Comparison of ENCODE assay signal across 12 mouse cellular contexts in the genomic region with DNA sequence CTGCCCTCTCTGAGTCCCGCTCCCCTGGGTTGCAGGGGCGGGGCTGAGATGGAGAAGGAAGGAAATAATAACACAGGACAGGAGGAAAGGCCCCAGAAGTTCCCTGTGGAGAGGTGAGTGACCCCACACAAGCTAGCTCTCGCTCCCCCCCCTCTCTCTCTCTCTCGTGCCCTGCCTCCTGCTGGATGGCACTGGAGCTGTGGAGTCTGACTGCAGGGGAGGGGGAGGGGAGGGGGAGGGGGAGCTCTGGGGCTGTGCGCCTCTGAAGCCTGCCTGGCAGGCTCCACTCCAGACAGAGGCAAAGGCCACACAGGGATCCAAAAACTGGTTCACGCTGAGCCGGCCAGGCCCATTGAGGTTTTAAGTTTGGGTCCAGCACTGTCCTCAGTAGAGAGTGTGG.
DNase-seq lines count a peak whose midpoint lies in the region; ATAC-seq and TF ChIP-seq lines count a peak whose summit lies in the region.
"Had no signal": no experiment of that assay in that cellular context is flagged by ENCODE, and none has a peak within 500 bp of the region (broad histone marks: within the 10 kb centered on the region; RNA-seq: fewer than 3 reads in every experiment).

No protein-coding gene starts in this region.

- H3K27me3 ChIP-seq in kidney, postnatal 0 days (ENCODE audit: insufficient read depth, low read length): no peaks in the 10 kb centered on the region
- no peaks in the 10 kb centered on the region for H3K27me3 ChIP-seq in kidney, embryonic 15.5 days
- peaks cover 6% of the 10 kb centered on the region; the same call in 1 of the 2 replicates for H3K27me3 ChIP-seq in embryonic facial prominence, embryonic 10.5 days (replicated peaks; ENCODE audit: low read depth, poor library complexity, severe bottlenecking)
- H3K27me3 ChIP-seq in midbrain, embryonic 13.5 days: no peaks in the 10 kb centered on the region
- H3K27me3 ChIP-seq: embryonic facial prominence, embryonic 15.5 days had no signal

- no peaks in the 10 kb centered on the region for H3K36me3 ChIP-seq in kidney, postnatal 0 days (ENCODE audit: insufficient read depth, low read length)
- H3K36me3 ChIP-seq in kidney, embryonic 15.5 days: no peaks in the 10 kb centered on the region
- H3K36me3 ChIP-seq in embryonic facial prominence, embryonic 10.5 days (replicated peaks): no peaks in the 10 kb centered on the region
- no peaks in the 10 kb centered on the region for H3K36me3 ChIP-seq in midbrain, embryonic 13.5 days
- H3K36me3 ChIP-seq: embryonic facial prominence, embryonic 15.5 days; G1E; liver, embryonic 15.5 days had no signal

- H3K27ac ChIP-seq in kidney, postnatal 0 days: no peak overlapping the region
- no peak overlapping the region for H3K27ac ChIP-seq in kidney, embryonic 15.5 days
- peak overlapping the region; percentile 69 for H3K27ac ChIP-seq in embryonic facial prominence, embryonic 10.5 days (replicated peaks)
- H3K27ac ChIP-seq in midbrain, embryonic 13.5 days: peak overlapping the region; percentile 51; the same call in 1 of the 2 replicates
- H3K27ac ChIP-seq: embryonic facial prominence, embryonic 15.5 days; liver, embryonic 15.5 days had no signal

- 0 out of 2 replicates have a peak, but pooled peaks have one; percentile 41 for ATAC-seq in kidney, postnatal 0 days (replicated peaks; ENCODE audit: low FRiP score, low read depth)
- ATAC-seq in kidney, embryonic 15.5 days (replicated peaks; ENCODE audit: low FRiP score): no peak
- ATAC-seq in midbrain, embryonic 13.5 days: no peak

- no peaks in the 10 kb centered on the region for H3K9me3 ChIP-seq in kidney, postnatal 0 days (replicated peaks; ENCODE audit: low read length)
- H3K9me3 ChIP-seq in kidney, embryonic 15.5 days (replicated peaks): no peaks in the 10 kb centered on the region
- H3K9me3 ChIP-seq in embryonic facial prominence, embryonic 10.5 days: no peaks in the 10 kb centered on the region
- H3K9me3 ChIP-seq in midbrain, embryonic 13.5 days: no peaks in the 10 kb centered on the region
- H3K9me3 ChIP-seq: embryonic facial prominence, embryonic 15.5 days; liver, embryonic 15.5 days had no signal

- WGBS in kidney, postnatal 0 days: 38% methylated on average over 6 of the region's 7 CpGs
- 31% methylated on average over 5 of the region's 7 CpGs for whole genome bisulfite sequencing in kidney, embryonic 15.5 days
- WGBS in embryonic facial prominence, embryonic 10.5 days: 12% methylated on average over 7 of the region's 7 CpGs
- 17% methylated on average over 5 of the region's 7 CpGs for WGBS in midbrain, embryonic 13.5 days

- no peak overlapping the region for H3K4me3 ChIP-seq in kidney, postnatal 0 days (replicated peaks; ENCODE audit: low read depth, low read length)
- H3K4me3 ChIP-seq in kidney, embryonic 15.5 days (replicated peaks): no peak overlapping the region
- no peak overlapping the region for H3K4me3 ChIP-seq in embryonic facial prominence, embryonic 10.5 days
- no peak overlapping the region for H3K4me3 ChIP-seq in midbrain, embryonic 13.5 days (replicated peaks)
- H3K4me3 ChIP-seq: embryonic facial prominence, embryonic 15.5 days; liver, embryonic 15.5 days had no signal

- H3K9ac ChIP-seq in kidney, postnatal 0 days (ENCODE audit: low read depth, low read length): no peak overlapping the region
- no peak overlapping the region for H3K9ac ChIP-seq in kidney, embryonic 15.5 days
- no peak overlapping the region for H3K9ac ChIP-seq in midbrain, embryonic 13.5 days (replicated peaks)
- H3K9ac ChIP-seq: embryonic facial prominence, embryonic 15.5 days; liver, embryonic 15.5 days had no signal

- H3K4me2 ChIP-seq in kidney, postnatal 0 days (ENCODE audit: low read length): no peak overlapping the region
- H3K4me2 ChIP-seq in kidney, embryonic 15.5 days: no peak overlapping the region
- H3K4me2 ChIP-seq in midbrain, embryonic 13.5 days (replicated peaks): no peak overlapping the region
- H3K4me2 ChIP-seq: embryonic facial prominence, embryonic 15.5 days; liver, embryonic 15.5 days had no signal

- H3K4me1 ChIP-seq in kidney, postnatal 0 days (replicated peaks; ENCODE audit: insufficient read depth, low read length): peaks cover 13% of the 10 kb centered on the region; the same call in 1 of the 2 replicates
- H3K4me1 ChIP-seq in kidney, embryonic 15.5 days: peaks cover 42% of the 10 kb centered on the region
- H3K4me1 ChIP-seq in embryonic facial prominence, embryonic 10.5 days: peaks cover 70% of the 10 kb centered on the region
- H3K4me1 ChIP-seq in midbrain, embryonic 13.5 days (replicated peaks): peaks cover 52% of the 10 kb centered on the region
- H3K4me1 ChIP-seq: liver, embryonic 15.5 days had no signal

- DNase-seq in kidney, postnatal 0 days (ENCODE audit: low spot score): no peak
- DNase-seq in adipocyte (ENCODE audit: low spot score): peak; percentile 80
- peak; percentile 75 for DNase-seq in embryonic facial prominence, embryonic 10.5 days (ENCODE audit: low spot score)
- no peak for DNase-seq in ovary, postnatal 36 days (ENCODE audit: low spot score)
- no peak for DNase-seq in yolk sac, embryonic 10.5 days (ENCODE audit: low spot score)
- no peak for DNase-seq in thymus, postnatal 10 days (ENCODE audit: low spot score in 2 of 2)
- DNase-seq: right cerebral cortex, postnatal 4 days had no signal

- peak; percentile 29; the same call in 1 of the 2 replicates for TF ChIP-seq CTCF in kidney, postnatal 0 days (IDR thresholded peaks at IDR 0.05; ENCODE audit: low read depth)

Comparison
In these comparisons a context has a peak if more than half of its experiments do, and no peak if none do; other contexts are left out.
1. DNase-seq: peak in adipocyte (single experiment) and embryonic facial prominence, embryonic 10.5 days (single experiment); none in kidney, postnatal 0 days (single experiment), ovary, postnatal 36 days (single experiment), yolk sac, embryonic 10.5 days (single experiment) and thymus, postnatal 10 days (0 of 2).
2. H3K27ac ChIP-seq: peak in embryonic facial prominence, embryonic 10.5 days (single experiment) and midbrain, embryonic 13.5 days (single experiment); none in kidney, postnatal 0 days (single experiment) and kidney, embryonic 15.5 days (single experiment).